Mouse (Mus musculus) cerebellum, postnatal 4 days (tissue): ENCODE data around the gene Map3k12.

Experiments used
- DNase-seq, 2 experiments: peaks; one replicate each; pipeline ENCODE4 v3.0.0; 2022; ENCODE audit warnings: low spot score in 2 of 2, mixed read lengths in 1 of 2

Gene Map3k12

DNA sequence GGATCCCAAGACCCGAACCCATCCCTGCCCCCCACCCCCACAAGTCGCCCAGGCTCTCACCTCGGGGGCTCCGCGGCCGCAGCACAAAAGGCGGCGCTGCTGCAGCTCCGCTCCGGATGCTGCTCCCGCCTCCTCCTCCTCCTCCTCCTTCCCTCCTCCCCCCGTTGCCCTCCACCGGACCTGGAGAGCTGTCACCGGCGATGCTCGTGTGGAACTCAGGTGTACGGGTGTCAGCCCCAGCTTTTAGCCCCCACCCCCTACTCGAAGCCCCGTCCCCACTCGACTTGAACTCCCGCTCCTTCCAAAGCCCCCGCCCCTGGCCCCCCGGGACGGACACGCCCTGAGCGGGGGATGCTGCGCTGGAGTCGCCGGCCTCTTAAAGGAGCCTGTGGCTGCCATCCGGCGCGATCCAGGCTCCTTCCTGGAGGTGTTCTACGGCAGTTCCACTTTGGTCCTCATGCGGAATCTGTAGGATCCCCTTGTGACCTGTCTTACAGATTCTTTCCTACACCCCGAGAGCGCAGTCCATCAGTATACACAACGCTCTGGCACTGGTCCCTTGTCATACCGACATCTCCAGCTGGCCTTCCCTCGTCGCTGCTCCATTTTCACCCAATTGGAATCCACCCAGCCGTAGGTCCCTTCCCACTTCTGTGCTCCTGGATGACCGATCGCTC lies at the start of gene Map3k12:
TSS of gene Map3k12 (minus strand) at position 337 of the 677 bp plus-strand sequence.
- DNase-seq = peak; percentile 55 to 72

DNA sequence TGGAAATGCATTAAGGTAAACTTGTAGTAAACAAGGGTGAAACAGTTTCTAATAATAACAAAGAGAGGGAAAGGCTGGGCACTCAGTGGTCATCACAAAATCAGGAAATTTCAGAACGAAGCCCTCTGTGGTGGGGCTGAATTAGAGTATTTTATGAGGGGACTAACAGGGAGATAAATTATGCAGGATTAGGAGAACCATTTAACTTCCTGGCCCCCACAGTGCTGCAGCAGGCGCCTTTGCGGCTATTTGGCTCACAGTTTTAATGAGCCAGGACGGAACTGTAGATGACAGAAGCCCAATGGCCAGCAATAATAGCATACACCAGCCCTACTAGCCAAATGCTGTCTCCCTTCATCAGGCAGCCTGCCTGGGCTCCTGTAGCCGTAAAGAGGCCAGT lies 46.8 kb upstream of the Map3k12 start:
- no peak for DNase-seq

DNA sequence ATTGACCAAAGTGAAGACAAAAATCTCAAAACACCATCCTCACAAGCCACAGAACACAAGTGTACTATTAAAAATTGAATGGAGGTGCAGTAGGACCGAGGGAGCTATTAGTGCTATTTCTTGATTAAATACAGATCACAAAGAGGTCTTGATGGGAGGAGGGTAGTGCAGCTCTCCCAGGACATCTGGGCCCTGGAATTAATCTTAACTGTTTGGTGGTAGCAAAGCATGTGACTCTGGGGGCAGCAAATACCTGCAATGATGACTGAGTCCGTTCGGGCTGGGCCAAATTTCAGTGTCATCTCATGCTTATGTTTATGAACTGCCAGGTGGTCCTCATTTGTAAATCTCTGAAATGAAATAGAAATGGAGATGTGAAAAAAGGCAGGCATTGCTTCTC lies 46.2 kb upstream of the Map3k12 start:
- no peak for DNase-seq

DNA sequence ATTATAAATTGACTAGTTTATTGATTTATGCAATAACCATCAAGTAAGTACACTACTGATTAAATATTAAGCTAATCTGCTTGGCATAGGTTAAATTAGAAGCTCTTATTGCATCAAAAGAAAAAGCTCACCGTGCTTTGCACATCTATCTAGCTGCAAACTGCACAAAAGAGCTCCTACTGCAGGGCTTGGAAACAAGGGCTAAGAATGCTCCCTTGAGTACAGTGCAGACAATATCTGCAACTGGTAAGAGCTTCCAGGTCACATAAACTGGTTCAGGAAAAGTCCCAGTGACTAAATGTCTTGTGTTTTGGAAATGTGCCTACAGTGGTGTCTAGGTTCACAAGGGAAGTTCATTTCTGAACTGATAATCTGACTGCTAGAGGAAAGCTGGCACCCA lies 45.6 kb upstream of the Map3k12 start:
- DNase-seq = no peak

DNA sequence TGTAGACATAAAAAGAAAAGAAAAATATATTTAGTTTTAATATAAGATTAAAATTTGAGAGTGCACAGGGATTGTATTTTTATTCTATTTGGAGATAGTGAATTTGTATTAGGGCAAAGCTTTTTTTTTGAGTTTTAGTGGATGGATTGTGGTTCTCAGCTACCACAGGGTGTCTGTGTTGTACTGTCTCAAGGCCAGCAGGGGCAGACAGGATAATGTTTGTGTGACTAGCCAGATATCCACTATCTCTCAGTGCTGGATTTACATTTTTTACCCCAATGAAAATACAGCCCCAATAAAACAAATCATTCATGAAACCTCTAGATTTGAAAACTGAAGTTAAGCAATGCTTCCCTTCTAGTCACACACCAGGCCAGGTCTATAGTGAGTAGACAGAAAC lies 40.7 kb upstream of the Map3k12 start:
- no peak for DNase-seq

DNA sequence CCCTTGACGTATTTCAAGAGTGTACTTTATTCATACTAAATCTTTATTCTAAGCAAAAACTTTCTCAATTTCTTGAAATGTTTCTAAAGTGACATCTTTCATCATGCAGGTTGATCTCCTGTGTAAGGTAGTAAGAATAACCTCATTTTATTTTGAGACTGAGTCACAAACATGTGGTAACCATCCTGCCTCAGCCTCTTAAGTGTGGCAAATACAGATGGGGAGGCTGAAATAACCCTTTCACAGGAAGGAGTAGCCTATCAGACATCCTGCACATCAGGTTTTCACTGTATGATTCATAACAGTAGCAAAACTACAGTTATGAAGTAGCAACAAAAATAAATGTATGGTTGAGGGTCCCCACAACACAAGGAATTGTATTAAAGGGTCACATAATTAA lies 38.7 kb upstream of the Map3k12 start:
- no peak for DNase-seq

DNA sequence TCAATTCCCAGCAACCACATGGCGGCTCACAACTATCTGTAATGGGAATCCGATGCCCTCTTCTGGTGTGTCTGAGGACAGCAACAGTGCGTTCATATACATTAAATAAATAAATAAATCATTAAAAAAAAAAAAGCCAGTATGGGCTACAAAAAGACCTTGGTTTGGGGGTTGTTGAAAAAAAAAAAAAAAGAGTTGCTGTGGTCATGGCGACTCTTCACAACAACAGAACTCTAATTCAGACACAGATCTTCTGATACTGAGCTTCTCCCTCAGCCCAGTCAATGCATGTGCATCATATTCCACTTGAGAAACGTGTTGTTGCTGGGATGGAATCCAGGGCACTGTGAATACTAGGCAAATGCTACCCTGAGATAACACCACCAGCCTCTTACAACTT lies 35.7 kb upstream of the Map3k12 start:
- no peak for DNase-seq

DNA sequence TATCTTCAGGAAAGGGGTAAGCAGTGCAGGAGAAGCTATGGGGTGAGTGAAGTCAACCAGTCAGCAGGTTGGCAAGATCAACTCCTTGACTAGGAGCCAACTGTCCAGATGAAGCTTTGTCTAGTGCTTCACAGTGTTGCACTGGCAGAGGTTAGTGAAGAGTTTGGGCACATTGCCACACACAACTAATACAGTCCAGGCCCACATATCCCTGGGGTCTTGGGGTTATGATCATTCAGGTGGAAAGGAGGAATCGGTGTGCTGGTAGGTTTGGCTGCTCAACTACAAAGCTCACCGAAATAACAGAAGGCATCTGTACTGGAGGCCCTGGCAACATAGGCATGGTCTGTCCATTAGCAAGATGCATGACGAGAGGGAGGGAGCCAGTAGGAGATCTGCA lies 30.6 kb upstream of the Map3k12 start:
- peak; percentile 25 to 86 for DNase-seq

DNA sequence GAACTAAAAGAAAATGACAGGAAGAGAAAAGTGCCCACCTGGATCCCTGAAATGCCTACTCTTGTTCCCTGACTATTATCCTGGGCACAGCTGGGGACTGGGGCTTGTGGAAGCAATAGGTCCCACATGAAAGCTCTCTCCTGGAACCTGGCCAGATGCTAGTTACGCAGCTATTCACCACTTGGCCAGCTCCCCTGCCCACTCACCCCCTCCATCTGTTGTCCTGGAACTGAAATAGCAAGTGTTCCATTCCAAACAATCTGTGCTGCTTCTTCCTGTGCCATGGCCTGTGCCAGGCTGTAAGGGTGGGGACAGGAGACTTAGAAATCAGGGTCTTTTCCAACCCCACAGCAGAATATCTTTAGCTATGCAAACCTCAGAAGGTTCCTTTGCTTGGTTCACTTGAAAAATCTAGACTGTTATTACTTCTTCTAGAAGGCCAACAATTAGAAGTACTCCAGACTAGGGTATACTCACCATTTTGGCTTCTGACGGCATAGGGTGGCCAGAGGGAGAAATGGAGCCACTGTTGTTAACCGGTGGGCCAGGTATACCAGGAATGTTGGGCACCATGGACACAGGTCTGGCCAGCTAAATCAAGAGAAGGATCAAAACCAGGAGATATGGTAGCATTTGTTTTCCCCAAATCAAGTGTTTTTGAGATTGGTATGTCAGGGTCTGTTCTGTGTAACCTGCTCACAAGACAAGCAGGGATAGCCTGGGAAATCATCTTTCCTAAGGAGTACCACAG lies 30.0 kb upstream of the Map3k12 start:
- DNase-seq = peak; percentile 41 to 85

DNA sequence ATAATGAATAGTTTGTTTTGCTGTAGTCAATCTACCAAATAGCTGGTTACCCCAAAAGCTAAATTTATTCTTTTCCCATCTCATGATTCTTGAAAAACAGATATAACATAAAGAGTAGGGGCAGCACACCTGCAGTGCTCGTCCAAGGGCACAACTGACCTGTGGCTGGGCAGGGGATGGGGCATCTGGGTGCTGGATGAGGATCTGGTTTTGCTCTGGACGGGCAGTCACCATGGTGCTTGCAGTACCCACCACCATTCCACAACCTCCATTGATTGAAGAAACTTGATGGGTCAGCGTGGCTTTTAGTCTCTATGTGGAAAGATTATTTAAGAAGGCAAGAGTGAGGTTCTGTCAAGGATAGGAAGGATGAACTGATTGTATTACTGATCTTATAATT lies 29.4 kb upstream of the Map3k12 start:
- DNase-seq = no peak

DNA sequence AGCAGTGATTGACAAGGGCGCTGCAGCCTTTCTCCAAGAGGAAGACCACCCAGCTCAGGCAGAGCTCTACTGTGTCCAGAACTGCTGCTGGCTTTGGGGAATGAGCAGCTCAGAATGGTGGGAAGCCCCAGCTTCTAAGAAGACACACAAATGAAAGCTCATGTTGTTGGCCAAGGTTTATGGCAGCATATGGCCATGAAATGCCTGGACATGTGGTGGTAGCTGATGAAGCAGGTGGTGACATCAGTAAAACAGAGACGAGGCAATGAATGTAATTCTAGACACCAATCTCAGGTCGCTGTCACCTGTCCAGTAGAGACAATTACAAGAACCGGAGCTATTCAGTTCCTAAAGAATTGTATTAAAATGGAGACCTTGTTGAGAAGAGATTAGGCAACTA lies 27.9 kb upstream of the Map3k12 start:
- DNase-seq = no peak

DNA sequence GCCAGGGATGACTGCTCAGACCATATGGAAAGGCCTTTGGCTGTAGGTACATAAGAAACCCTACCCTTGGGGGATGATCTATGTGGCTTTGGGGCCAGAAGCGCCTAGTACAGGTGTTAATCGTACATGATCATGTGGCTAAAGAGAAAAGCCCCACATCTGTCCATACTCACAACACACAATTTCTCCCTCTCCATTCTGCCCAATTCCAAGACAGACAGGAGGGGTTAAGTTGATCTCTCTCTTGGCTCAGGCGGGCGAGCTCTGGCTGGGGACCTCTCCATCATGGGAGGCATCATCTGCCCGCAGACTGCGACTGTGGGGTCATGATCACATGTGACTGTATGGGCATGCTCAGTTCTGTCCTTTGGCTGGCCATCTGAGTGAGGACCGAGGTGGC lies 17.1 kb upstream of the Map3k12 start:
- DNase-seq = no peak

DNA sequence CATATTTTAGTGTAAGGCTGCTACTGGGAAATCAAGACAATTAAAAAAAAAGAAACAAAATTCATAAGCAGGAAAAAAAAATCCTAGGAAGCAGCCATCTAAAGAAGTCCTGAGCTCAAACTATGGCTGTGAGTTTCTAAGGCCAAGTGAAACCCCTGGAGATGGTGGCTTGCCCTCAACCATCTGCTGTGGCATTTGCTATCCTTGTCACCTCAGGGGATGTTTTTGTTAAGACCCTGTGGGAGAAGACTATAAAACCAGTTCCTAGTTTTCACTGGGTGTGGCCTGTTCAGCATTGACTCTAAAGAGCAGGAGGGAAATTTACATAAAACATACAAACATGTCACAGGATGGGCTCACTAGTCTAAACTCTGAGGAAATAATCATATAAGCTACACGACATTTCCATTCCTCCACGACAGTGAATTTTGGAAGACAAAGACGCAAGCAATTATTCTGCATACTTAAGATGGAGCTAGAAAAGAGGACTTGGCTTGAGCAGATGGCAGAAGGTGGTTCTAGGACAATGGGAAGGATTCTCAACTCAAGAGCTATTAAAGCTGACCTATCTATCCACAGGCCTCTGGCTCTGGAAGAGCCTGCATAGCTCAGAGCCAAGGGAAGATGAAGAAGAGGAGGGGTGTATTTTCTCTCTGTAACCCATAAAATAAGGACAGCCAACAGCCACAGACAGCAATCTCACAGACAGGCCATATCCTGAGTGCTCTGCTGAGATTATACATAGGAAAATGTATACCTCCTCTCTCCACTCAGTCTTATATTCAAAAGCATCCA lies 15.4 kb upstream of the Map3k12 start:
- DNase-seq = no peak

DNA sequence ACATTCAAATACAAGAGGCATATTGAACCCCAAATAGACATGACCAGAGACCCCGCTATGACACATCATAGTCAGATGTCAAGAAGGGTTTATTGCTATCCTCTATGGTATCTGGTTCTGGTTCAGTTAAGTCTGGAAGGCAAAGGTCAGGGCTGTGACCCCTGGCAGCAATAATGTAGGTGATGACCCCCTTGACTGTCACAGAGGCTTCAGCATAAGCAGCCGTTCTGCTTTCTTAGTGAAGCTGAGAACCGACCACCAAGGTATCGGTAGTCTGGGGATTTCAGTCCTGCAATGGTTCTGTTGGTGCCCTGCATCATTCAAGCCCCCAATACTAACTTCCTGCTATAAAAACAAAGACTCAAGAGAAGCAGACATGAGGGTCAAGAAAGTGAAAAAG lies 14.7 kb upstream of the Map3k12 start:
- no peak for DNase-seq

DNA sequence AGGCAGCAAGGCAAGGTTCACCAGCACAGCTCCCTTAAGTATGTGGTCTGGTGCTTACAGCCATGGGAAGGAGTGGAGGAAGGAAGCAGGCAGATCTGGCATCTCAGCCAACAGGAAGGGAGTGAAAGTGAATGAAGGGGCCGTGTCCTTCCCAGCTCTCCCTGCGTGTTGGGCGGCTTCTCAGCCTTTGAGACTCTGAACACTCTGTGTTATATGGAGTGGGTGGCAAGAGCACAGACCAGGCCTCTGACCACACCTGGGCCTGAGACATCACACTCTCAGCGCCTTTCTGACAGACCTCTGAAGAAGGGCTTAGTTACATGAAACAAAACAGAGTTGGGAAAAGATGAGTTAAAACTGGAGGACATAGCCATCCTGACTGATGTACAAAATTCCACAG lies 13.7 kb upstream of the Map3k12 start:
- no peak for DNase-seq

DNA sequence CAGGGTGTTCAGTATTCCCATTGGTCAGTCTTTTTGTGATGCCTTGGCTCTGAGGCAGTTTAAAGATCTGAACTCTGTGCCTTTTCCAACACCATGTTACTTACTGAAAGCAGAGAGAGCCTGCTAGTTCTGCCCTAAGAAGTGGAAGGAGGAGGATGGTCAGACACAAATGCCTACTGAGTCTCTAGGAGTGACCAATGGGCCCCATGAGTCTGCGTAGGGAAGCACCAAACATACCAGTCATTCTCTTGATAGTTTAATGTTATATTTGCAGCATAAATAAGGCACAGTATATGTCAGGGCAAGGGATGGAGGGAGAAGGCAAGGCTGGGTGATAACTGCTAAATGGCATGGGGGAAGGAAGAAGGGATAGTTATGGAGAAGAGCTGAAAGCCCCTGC lies 11.5 kb upstream of the Map3k12 start:
- no peak for DNase-seq

DNA sequence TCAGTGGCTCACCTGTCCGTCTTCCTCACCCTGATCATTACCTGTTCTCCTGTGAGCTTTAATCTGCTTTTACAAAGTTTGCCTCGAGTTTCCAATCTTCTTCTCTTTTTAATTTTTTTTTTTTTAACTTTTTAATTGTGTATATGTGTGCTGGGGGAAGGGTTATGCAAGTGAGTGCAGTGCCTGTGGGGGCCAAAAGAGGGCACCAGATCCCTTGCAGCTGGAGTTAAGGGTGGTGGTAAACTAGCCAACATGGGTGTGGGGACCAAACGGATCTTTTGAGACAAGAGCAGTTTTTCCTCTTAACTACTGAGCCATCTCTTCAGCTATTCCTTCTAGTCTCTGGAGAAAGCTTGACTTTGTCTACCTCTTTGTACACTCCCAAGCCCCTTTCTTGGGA lies 11.1 kb upstream of the Map3k12 start:
- DNase-seq = no peak

DNA sequence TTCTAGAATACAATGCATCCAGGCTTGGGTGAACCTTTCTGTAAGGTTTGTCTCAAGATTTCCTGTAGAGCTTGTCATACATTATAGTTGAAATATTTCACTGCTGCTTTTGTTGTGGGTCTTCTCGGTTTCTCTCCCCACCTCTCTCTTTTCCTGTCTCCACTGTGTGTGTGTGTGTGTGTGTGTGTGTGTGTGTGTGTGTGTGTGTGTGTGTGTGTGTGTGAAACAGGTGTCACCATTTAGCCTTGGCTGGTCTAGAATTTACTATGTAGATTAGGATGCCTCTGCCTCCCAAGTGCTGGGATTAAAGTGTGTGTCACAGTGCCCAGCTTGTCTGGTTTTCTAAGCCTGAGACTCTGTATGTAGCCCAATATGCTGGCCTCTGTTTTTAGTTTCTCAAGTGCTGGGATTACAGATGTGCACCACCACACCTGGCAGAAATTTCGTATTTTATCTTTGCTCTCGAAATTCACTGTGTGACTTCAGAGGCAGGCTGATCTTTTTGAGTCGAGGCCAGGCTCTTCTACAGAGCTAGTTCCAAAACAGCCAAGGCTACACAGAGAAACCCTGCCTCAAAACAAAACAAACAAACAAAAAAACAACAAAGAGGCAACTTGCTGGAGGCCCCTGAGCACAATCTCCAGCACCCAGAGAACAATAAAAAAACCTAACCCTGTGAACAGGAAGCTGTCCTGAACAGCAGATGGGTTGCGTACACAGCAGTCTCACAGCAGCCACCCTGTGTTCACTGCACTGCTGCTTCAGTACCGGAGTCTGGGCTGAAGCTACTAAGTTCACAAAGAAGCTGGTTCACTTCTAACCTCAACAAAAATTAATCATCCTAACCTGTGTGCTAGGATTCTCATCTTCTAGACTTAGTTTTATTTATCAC lies 9.5 kb upstream of the Map3k12 start:
- no peak for DNase-seq

DNA sequence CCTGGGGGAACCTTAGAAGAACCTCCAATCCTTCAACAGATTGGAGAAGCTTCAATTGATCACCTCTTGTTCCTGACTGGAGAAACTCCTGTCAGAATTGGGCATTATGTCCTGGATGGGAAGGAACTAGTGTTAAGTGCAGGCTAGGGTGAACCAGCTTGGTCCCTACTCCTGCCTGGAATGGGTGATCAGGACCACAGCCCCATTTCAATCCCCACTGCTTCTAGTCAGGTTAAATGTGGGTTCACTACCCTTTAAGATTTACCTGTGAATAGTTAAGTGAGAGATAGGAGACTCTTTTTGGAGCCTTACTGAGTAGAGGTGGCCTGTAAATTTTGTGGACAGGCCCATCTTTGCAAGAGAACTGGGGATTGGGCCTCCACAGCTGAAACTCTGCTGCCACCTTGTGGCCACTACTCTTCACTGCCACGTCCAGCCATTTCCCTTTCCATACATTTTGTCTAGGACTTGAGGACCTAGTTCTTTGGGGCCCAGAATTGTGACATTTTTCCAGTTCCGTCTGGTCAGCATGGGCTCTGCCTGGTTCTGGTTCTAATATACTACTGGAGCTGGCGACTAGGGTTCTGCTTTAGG lies 8.1 kb upstream of the Map3k12 start, which contains the start of gene Npff:
TSS of gene Npff (minus strand) at position 51 of the 594 bp plus-strand sequence.
- DNase-seq = peak; percentile 69 to 81

DNA sequence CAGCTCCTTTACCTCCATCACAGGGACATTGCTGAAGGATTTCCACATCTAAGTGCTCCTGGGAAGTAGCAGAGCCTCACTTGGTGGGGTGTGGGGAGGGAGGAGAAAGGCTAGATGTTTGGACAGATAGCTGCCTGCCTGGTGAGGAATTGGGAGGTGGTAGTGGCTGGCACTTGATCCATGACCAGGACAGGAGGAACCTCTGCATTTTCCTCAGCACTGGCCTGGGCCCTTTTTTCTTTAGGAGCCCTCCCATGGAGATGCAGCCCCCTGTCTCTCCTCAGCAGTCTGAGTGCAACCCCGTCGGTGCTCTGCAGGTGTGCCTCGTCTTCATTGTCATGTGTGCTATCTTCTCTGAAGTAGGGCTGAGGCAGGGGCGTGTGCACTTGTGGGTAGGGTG lies 4.6 kb upstream of the Map3k12 start:
- DNase-seq = no peak

DNA sequence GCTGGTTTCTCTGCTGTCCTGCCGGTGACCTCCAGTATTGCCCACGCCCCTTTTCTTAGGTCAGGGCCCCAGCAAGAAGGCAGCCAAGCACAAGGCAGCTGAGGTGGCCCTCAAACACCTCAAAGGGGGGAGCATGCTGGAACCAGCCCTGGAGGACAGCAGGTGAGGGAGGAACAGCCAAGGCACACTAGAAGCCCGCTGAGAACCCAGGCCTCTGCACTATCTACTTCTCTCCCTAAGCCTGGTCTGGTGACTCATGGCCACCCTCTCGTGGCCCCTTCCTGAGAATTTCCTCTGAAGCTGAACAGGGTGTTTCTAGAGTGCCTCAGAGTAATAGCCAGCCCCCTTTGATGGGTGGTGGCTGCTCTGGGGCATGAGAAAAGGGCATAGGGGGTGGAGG lies 3.6 kb upstream of the Map3k12 start:
- no peak for DNase-seq
